Mouse (Mus musculus): ENCODE data around the gene Usp3.

- no peak for TF ChIP-seq EP300 (IDR thresholded peaks at IDR 0.05; ENCODE audit: low read depth)
- no peak for TF ChIP-seq CTCF (IDR thresholded peaks at IDR 0.05; ENCODE audit: low read depth)
Measured at GRCm38 (mm10) chr9:66517746-66518145, 75.2 kb downstream of the Usp3 start.

Data from liver, postnatal 0 days (tissue).